Mouse (Mus musculus) forebrain, postnatal 0 days (tissue): Measurements from ENCODE around the gene Tcf7l2. TPM values are rescaled to one million over a fixed set of nuclear protein-coding genes. Genes with fewer than 3 reads are reported as not detected.

Experiments used
- ATAC-seq: fragments of 200-750 bp; cut with Nextera tagmentation; 2 replicates; pipeline ENCODE4 v1.8.0; 2017; ENCODE audit warnings: mild to moderate bottlenecking, moderate library complexity
- DNase-seq: peaks from one replicate; pipeline ENCODE4 v3.0.0-alpha.2; 2015
- H3K27ac ChIP-seq: fragments of 300-500 bp; sonication (generic); 2 replicates; pipeline ENCODE4 v1.5.1; 2014; ENCODE audit warnings: low read depth, mild to moderate bottlenecking, antibody characterized with exemption, low read length, moderate library complexity, mixed read lengths
- H3K27me3 ChIP-seq: fragments of 300-500 bp; sonication (generic); 2 replicates; pipeline ENCODE4 v1.6.1; 2014; ENCODE audit warnings: mild to moderate bottlenecking, low read length, mixed read lengths; ENCODE audit not compliant: insufficient read depth
- H3K36me3 ChIP-seq: fragments of 300-500 bp; sonication (generic); 2 replicates; pipeline ENCODE4 v1.6.1; 2014; ENCODE audit warnings: mild to moderate bottlenecking, moderate library complexity; ENCODE audit not compliant: insufficient read depth
- H3K4me1 ChIP-seq: fragments of 300-500 bp; sonication (generic); 2 replicates; pipeline ENCODE4 v1.6.1; 2014; ENCODE audit warnings: antibody characterized with exemption; ENCODE audit not compliant: insufficient read depth
- H3K4me2 ChIP-seq: fragments of 300-500 bp; sonication (generic); 2 replicates; pipeline ENCODE4 v1.6.1; 2014; ENCODE audit warnings: low read depth, mild to moderate bottlenecking, moderate library complexity
- H3K4me3 ChIP-seq: fragments of 300-500 bp; sonication (generic); 2 replicates; pipeline ENCODE4 v1.5.1; 2014; ENCODE audit warnings: low read depth, low read length, mixed read lengths
- H3K9ac ChIP-seq: fragments of 300-500 bp; sonication (generic); 2 replicates; pipeline ENCODE4 v1.6.1; 2014; ENCODE audit warnings: mild to moderate bottlenecking
- H3K9me3 ChIP-seq: fragments of 300-500 bp; sonication (generic); 2 replicates; pipeline ENCODE4 v1.6.1; 2016; ENCODE audit warnings: low read length
- CTCF ChIP-seq: sonication (generic); IDR thresholded peaks from 2 replicates; pipeline ENCODE4 v1.5.1; 2016; ENCODE audit warnings: antibody characterized with exemption, control low read depth, low read depth
- WGBS: fragments of 180-500 bp; shearing (Covaris S2); extraction: QIAGEN DNeasy Blood & Tissue Kit; methylation state at CpG from one replicate; pipeline ENCODE4 v1.1.7; 2014; 5-methylcytosine and 5-hydroxymethylcytosine counted together
- polyA plus RNA-seq: library from polyadenylated mRNA; unstranded; fragments of >200 nt; fragmentation: Nextera tagmentation; extraction: Ambion mirVana; gene quantifications from 2 replicates; pipeline ENCODE4 v1.2.1, GENCODE M21; 2015
- total RNA-seq: library from RNA; depleted of rRNA; stranded (reverse); fragments of >200 nt; gene quantifications from 2 replicates; pipeline ENCODE4 v1.2.3, GENCODE M21; 2014

Gene Tcf7l2
- total and polyA plus RNA-seq, 2 experiments from 2014 or later, result 17.7 to 282 TPM

DNA sequence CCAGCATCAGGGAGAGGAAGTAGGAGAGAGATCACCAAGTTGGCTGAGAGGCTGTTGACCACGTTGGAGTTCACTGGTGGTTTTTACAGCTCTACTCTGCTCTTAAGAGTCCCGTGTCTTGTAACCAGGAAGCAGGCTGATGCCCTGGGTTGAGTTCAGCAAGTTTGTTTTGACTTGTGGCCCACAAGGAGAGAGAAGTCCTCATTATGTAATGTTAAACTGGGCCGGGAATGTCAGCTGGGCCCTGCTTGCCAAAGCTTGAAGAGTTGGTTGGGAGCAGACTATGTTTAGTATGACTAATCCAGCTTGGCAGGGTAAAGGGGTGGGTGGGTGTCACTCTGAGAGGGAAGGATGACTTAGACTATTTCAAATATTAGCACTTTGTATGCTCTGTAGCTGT is 134.9 kb downstream of the Tcf7l2 start:
- DNase-seq, result no peak

DNA sequence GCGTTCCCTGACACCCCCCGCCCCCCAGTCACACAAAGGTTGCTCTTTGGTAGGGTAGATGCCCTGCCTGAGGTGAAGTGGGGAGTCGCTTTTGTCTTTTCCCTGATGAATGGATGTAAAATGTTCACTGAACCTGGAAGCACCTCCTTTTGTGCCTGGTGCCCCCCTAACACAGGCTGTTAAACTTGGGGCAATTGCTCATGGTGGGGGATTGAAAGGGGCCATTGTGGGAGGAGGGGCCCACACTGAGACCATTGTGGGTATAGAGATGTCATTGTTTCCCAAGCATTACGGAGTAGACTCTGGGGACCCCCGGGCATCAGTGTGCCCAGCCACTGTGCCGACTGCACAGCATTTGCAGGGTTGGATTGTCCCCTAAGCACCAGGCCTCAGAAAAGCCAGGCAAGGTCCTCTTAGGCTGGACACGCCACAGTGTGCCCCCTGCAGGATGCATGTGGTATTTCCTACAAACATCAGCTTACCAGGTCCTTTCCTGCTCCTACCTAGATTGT is 135.8 kb downstream of the Tcf7l2 start:
- TF ChIP-seq CTCF, result peak; percentile 75
- Histone ChIP-seq H3K27me3 (no peaks in the 10 kb centered on the region; the same call in 1 of the 2 replicates), H3K9ac (no peak overlapping the region), H3K36me3 (no peaks in the 10 kb centered on the region), H3K27ac (no peak overlapping the region), H3K4me3 (no peak overlapping the region), H3K4me1 (no peaks in the 10 kb centered on the region; the same call in 1 of the 2 replicates), H3K4me2 (no peak overlapping the region), H3K9me3 (no peaks in the 10 kb centered on the region)
- no peak for ATAC-seq
- WGBS, result 12% methylated on average over 7 of the region's 7 CpGs
- no peak for DNase-seq

More for the DNA sequence above, 134.9 kb downstream of the Tcf7l2 start:
- TF ChIP-seq CTCF, result no peak
- 49% methylated on average over 3 of the region's 3 CpGs for WGBS
- no peaks in the 10 kb centered on the region; the same call in 1 of the 2 replicates for H3K27me3 ChIP-seq
- H3K4me1 ChIP-seq, result no peaks in the 10 kb centered on the region; the same call in 1 of the 2 replicates
- H3K9me3 ChIP-seq, result no peaks in the 10 kb centered on the region
- H3K9ac ChIP-seq, result no peak overlapping the region
- no peak for ATAC-seq
- H3K27ac ChIP-seq, result 0 out of 2 replicates have a peak overlapping the region, but pooled peaks have one; percentile 16
- H3K4me2 ChIP-seq, result no peak overlapping the region
- no peak overlapping the region for H3K4me3 ChIP-seq
- H3K36me3 ChIP-seq, result no peaks in the 10 kb centered on the region

DNA sequence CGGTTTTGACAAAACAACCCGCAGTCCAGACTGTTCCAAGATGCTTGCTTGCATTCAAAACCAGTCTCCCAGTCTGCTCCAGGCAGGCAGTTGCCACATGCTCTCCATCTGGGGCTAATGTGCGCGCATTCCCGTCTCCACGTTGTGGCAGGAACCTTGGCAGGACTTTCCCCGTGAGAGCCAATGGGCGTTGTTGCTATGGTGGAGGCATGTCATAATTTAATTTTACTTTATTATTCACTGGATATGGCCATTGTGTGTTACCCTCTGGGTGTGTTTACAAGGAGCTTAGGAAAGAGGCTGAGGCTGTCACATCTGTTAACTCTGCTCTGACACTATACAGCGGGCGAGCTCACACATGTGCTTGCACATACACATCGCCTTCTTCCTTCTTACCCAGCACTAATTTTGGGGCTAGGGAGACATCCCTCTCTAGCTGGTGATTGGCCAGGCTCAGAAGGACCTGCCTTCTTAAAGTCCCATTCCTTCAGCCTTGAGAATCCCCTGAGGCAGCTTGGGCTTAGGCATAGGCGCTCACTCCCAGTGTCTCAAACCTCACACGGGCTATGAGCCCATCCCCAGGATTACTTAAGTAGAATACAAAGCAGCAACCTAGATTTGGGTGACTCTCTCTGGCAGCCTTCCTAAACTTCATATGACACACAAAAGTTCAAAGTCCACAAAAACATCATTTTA is 139.2 kb downstream of the Tcf7l2 start:
- no peaks in the 10 kb centered on the region; the same call in 1 of the 2 replicates for H3K4me1 ChIP-seq
- 34% methylated on average over 13 of the region's 13 CpGs for WGBS

DNA sequence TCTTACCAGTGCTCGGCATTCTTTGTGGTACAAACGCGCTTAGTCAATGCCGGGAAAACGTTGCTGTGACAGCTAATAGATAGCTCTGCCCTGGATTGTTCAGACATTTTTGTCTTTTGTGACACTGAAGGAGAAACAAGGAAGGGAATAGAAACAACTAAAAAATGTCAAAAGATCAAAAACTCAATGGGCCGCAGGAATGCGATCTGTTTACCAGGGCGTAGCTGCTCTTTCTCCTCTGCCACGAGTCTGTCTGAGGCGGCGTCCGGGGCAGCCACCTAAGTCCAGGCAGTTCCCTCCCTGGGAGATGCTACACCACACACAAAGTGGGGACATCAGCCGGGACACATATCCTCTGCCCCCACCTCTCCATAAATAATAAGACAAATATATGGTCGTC is 144.9 kb downstream of the Tcf7l2 start:
- TF ChIP-seq CTCF, result no peak
- WGBS, result 65% methylated on average over 14 of the region's 14 CpGs

More for the DNA sequence above, 139.2 kb downstream of the Tcf7l2 start:
- H3K27me3 ChIP-seq, result peaks cover 3% of the 10 kb centered on the region
- H3K9ac ChIP-seq, result no peak overlapping the region
- no peak overlapping the region for H3K4me3 ChIP-seq
- no peaks in the 10 kb centered on the region for H3K36me3 ChIP-seq
- H3K27ac ChIP-seq, result no peak overlapping the region
- no peaks in the 10 kb centered on the region for H3K9me3 ChIP-seq
- ATAC-seq (peak; percentile 95), DNase-seq (peak; percentile 87)
- no peak; the same call in 1 of the 2 replicates for TF ChIP-seq CTCF
- peak overlapping the region; percentile 10; the same call in 1 of the 2 replicates for H3K4me2 ChIP-seq

DNA sequence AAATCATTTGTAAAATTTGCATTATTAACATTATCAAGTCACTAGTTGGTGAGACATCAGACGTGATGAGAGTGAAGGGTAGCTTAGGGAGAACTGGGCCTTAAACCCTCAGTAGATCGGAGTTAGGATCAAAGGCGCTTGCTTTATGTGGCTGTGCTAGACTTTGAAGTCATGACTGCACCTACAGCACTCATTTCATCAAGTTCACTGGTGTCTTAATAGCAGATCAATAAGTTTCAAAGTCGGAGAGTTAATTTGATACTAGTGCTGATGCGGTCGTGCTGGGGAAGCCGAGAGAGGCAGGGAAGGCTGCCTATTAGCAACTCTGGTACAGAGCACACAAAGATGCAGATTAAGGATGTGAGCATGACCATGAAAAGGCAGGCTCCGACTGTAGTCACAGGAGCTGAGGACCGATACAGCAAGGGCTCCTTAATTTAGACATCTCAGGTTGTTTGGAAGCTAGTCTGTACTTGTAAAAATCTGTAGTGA is 150.1 kb downstream of the Tcf7l2 start:
- DNase-seq (no peak), ATAC-seq (no peak)
- no peak overlapping the region for H3K4me2 ChIP-seq
- TF ChIP-seq CTCF, result no peak
- H3K4me3 ChIP-seq, result no peak overlapping the region
- peaks cover 34% of the 10 kb centered on the region for H3K27me3 ChIP-seq
- H3K27ac ChIP-seq, result no peak overlapping the region
- no peaks in the 10 kb centered on the region for H3K36me3 ChIP-seq
- H3K4me1 ChIP-seq, result no peaks in the 10 kb centered on the region
- WGBS, result 49% methylated on average over 9 of the region's 9 CpGs
- no peak overlapping the region for H3K9ac ChIP-seq
- H3K9me3 ChIP-seq, result no peaks in the 10 kb centered on the region

More for the DNA sequence above, 144.9 kb downstream of the Tcf7l2 start:
- H3K4me3 ChIP-seq, result no peak overlapping the region
- no peaks in the 10 kb centered on the region for H3K36me3 ChIP-seq
- no peaks in the 10 kb centered on the region for H3K4me1 ChIP-seq
- no peak overlapping the region for H3K9ac ChIP-seq
- DNase-seq, result no peak
- ATAC-seq, result no peak
- H3K9me3 ChIP-seq, result no peaks in the 10 kb centered on the region
- H3K4me2 ChIP-seq, result no peak overlapping the region
- H3K27ac ChIP-seq, result no peak overlapping the region
- peaks cover 10% of the 10 kb centered on the region for H3K27me3 ChIP-seq

DNA sequence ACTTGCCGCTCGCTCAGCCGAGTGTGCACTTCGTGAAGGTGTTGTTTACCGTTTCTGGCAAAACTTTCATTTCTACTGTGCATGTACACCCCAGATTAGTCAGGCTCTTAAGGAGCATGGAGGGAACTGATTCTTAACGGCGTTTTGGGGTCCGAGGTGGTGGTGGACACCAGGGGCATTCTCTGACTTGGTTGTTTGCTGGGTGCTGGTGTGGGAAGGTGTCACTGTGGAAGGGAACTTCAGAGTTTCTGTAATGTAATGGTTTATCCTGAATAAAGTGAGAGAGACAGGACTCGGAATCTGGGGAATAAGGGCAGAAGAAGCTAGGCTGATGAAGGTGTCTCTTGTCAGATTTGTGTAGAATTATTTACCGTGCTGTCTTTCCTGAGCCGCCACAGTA is 151.9 kb downstream of the Tcf7l2 start:
- TF ChIP-seq CTCF, result no peak
- no peaks in the 10 kb centered on the region for H3K36me3 ChIP-seq
- ATAC-seq (no peak), DNase-seq (no peak)
- H3K9ac ChIP-seq, result 0 out of 2 replicates have a peak overlapping the region, but pooled peaks have one; percentile 18
- H3K4me3 ChIP-seq, result no peak overlapping the region
- no peaks in the 10 kb centered on the region for H3K4me1 ChIP-seq
- H3K27ac ChIP-seq, result peak overlapping the region; percentile 23; the same call in 1 of the 2 replicates
- peaks cover 50% of the 10 kb centered on the region for H3K27me3 ChIP-seq
- WGBS, result 48% methylated on average over 11 of the region's 11 CpGs
- no peaks in the 10 kb centered on the region for H3K9me3 ChIP-seq
- H3K4me2 ChIP-seq, result no peak overlapping the region

DNA sequence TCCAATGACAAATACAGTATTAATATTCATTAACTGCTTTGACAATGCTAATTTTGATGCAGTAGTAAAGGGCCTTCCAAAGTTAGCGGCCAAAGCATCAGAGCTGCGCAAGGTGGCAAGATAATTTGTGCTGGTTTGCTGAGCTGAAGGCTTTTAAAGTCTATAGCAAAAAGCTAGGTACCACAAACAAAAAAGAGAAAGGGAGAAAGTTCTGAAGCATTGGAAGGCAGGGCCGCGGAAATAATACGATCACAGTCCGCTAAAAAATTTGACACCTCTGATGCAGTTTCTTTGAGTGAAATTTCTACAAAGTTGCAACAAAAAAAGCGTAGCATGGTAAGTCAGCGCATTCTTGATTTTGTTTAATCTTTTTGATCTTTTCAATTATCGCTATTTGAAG is 152.8 kb downstream of the Tcf7l2 start:
- ATAC-seq (no peak), DNase-seq (peak; percentile 56)
- no peaks in the 10 kb centered on the region for H3K9me3 ChIP-seq
- no peak overlapping the region for H3K9ac ChIP-seq
- H3K27me3 ChIP-seq, result peaks cover 59% of the 10 kb centered on the region
- no peak overlapping the region for H3K27ac ChIP-seq
- WGBS, result 13% methylated on average over 9 of the region's 9 CpGs
- no peak overlapping the region for H3K4me2 ChIP-seq
- no peak overlapping the region for H3K4me3 ChIP-seq
- no peaks in the 10 kb centered on the region for H3K4me1 ChIP-seq
- TF ChIP-seq CTCF, result no peak
- no peaks in the 10 kb centered on the region for H3K36me3 ChIP-seq
